Mouse (Mus musculus) heart, embryonic 10.5 days (tissue): ENCODE data around the gene Nol8. TPM values are rescaled to one million over a fixed set of nuclear protein-coding genes. Genes with fewer than 3 reads are reported as not detected.

Experiments
- DNase-seq: peaks from one replicate; pipeline ENCODE4 v3.0.0-alpha.2; 2017; ENCODE audit warnings: low spot score
- H3K27ac ChIP-seq: fragments of 300-500 bp; sonication (generic); 2 replicates; pipeline ENCODE4 v1.5.1; 2016; ENCODE audit warnings: mild to moderate bottlenecking
- H3K27me3 ChIP-seq: fragments of 300-500 bp; sonication (generic); 2 replicates; pipeline ENCODE4 v1.6.1; 2016; ENCODE audit warnings: mild to moderate bottlenecking; ENCODE audit not compliant: poor library complexity, insufficient read depth, severe bottlenecking
- H3K36me3 ChIP-seq: fragments of 300-500 bp; sonication (generic); 2 replicates; pipeline ENCODE4 v1.6.1; 2016; ENCODE audit warnings: mild to moderate bottlenecking, moderate library complexity
- H3K4me1 ChIP-seq: fragments of 300-500 bp; sonication (generic); 2 replicates; pipeline ENCODE4 v1.6.1; 2016; ENCODE audit warnings: mild to moderate bottlenecking
- H3K4me3 ChIP-seq: fragments of 300-500 bp; sonication (generic); 2 replicates; pipeline ENCODE4 v1.5.1; 2016; ENCODE audit warnings: mild to moderate bottlenecking, moderate library complexity
- H3K9me3 ChIP-seq: fragments of 300-500 bp; sonication (generic); 2 replicates; pipeline ENCODE4 v1.6.1; 2016; ENCODE audit warnings: mild to moderate bottlenecking, moderate library complexity
- WGBS: fragments of 180-500 bp; shearing (Covaris S2); methylation state at CpG from one replicate; pipeline ENCODE4 v1.1.7; 2016; 5-methylcytosine and 5-hydroxymethylcytosine counted together
- polyA plus RNA-seq: library from polyadenylated mRNA; unstranded; fragments of >200 nt; fragmentation: Nextera tagmentation; extraction: Ambion mirVana; gene quantifications from 2 replicates; pipeline ENCODE4 v1.2.1, GENCODE M21; 2016

Gene Nol8
- polyA plus RNA-seq, 1 experiment from 2014 or later, result 16.9 TPM

- peaks cover 96% of the 10 kb centered on the region for H3K36me3 ChIP-seq
Observed at GRCm38 (mm10) chr13:49706032-49706690, 53.3 kb downstream of the Nol8 start.

GRCm38 (mm10) chr13:49708311-49708710 lies 55.4 kb downstream of the Nol8 start:
- H3K27me3 ChIP-seq, result no peaks in the 10 kb centered on the region
- H3K4me1 ChIP-seq, result no peaks in the 10 kb centered on the region
- H3K4me3 ChIP-seq, result no peak overlapping the region
- H3K27ac ChIP-seq, result no peak overlapping the region
- H3K9me3 ChIP-seq, result no peaks in the 10 kb centered on the region
- H3K36me3 ChIP-seq, result peaks cover 96% of the 10 kb centered on the region
- 85% methylated on average over 8 of the region's 8 CpGs for WGBS
- DNase-seq, result no peak

More at GRCm38 (mm10) chr13:49706032-49706690, 53.3 kb downstream of the Nol8 start:
- no peaks in the 10 kb centered on the region for H3K4me1 ChIP-seq
- no peaks in the 10 kb centered on the region for H3K9me3 ChIP-seq
- no peaks in the 10 kb centered on the region for H3K27me3 ChIP-seq
- no peak overlapping the region for H3K4me3 ChIP-seq
- H3K27ac ChIP-seq, result no peak overlapping the region
- WGBS, result 90% methylated on average over 3 of the region's 3 CpGs
- DNase-seq, result no peak

- no peaks in the 10 kb centered on the region for H3K27me3 ChIP-seq
Observed at GRCm38 (mm10) chr13:49712047-49712721, 59.3 kb downstream of the Nol8 start.

GRCm38 (mm10) chr13:49719310-49719709 lies 66.4 kb downstream of the Nol8 start:
- WGBS, result 86% methylated on average over 3 of the region's 3 CpGs
- Histone ChIP-seq H3K4me1 (no peaks in the 10 kb centered on the region), H3K36me3 (peaks cover 98% of the 10 kb centered on the region)

More at GRCm38 (mm10) chr13:49712047-49712721, 59.3 kb downstream of the Nol8 start:
- 93% methylated on average over 12 of the region's 12 CpGs for WGBS
- no peak for DNase-seq
- H3K9me3 ChIP-seq, result no peaks in the 10 kb centered on the region
- H3K36me3 ChIP-seq, result peaks cover 96% of the 10 kb centered on the region
- no peaks in the 10 kb centered on the region for H3K4me1 ChIP-seq
- no peak overlapping the region for H3K27ac ChIP-seq
- no peak overlapping the region for H3K4me3 ChIP-seq

More at GRCm38 (mm10) chr13:49719310-49719709, 66.4 kb downstream of the Nol8 start:
- Histone ChIP-seq H3K9me3 (no peaks in the 10 kb centered on the region), H3K27ac (no peak overlapping the region), H3K27me3 (no peaks in the 10 kb centered on the region), H3K4me3 (no peak overlapping the region)
- DNase-seq, result no peak

Other genes with a start within 250 kb of the Nol8 start
- 15.8 and 18.5 TPM in 2 replicates for gene Ippk, start 231.8 kb upstream of the Nol8 start, polyA plus RNA-seq
- gene Tes3-ps, start 159.8 kb upstream of the Nol8 start, polyA plus RNA-seq, result 0.68 and 0.90 TPM in 2 replicates
- gene Ecm2, start 148.3 kb upstream of the Nol8 start, polyA plus RNA-seq, result 0.63 and 0.84 TPM in 2 replicates
- gene Aspn, start 108.6 kb upstream of the Nol8 start, polyA plus RNA-seq, result 0.21 TPM in 2 replicates
- gene Omd, start 70.6 kb upstream of the Nol8 start, polyA plus RNA-seq, result 0.65 and 1.0 TPM in 2 replicates
- gene Ogn, start 45.0 kb upstream of the Nol8 start, polyA plus RNA-seq, result 1.3 and 2.1 TPM in 2 replicates
- 25.3 and 27.7 TPM in 2 replicates for gene Cenpp, start 293 bp upstream of the Nol8 start, polyA plus RNA-seq
- gene Iars, start 29.0 kb downstream of the Nol8 start, polyA plus RNA-seq, result 83.5 and 89.3 TPM in 2 replicates
- 0.10 TPM in 2 replicates for gene Gm30302, start 145.9 kb downstream of the Nol8 start, polyA plus RNA-seq